9 mouse cellular contexts compared by ENCODE assay signal in genomic region chr7:127814241-127814921, GRCm38 (mm10). TPM values are rescaled to one million over a fixed set of nuclear protein-coding genes. Genes with fewer than 3 reads are reported as not detected.
DNase-seq lines count a peak whose midpoint lies in the region; ATAC-seq and TF ChIP-seq lines count a peak whose summit lies in the region.
"Had no signal": no experiment of that assay in that cellular context is flagged by ENCODE, and none has a peak within 500 bp of the region (broad histone marks: within the 10 kb centered on the region; RNA-seq: fewer than 3 reads in every experiment).

No protein-coding gene starts in this region.

- no peaks in the 10 kb centered on the region for H3K36me3 ChIP-seq in stomach, embryonic 15.5 days
- H3K36me3 ChIP-seq in stomach, postnatal 0 days (ENCODE audit: control insufficient read depth, insufficient read depth, low read length), result no peaks in the 10 kb centered on the region
- H3K36me3 ChIP-seq in forebrain, postnatal 0 days (ENCODE audit: insufficient read depth), result peaks cover 50% of the 10 kb centered on the region
- no peaks in the 10 kb centered on the region for H3K36me3 ChIP-seq in hindbrain, embryonic 11.5 days (ENCODE audit: control insufficient read depth, insufficient read depth, low read length)

- peak overlapping the region; percentile 13; the same call in 1 of the 2 replicates for H3K27ac ChIP-seq in stomach, embryonic 15.5 days
- H3K27ac ChIP-seq in stomach, postnatal 0 days (replicated peaks), result no peak overlapping the region
- H3K27ac ChIP-seq in forebrain, postnatal 0 days (ENCODE audit: low read depth, low read length), result peak overlapping the region; percentile 45
- H3K27ac ChIP-seq in left cerebral cortex, adult 2 months, result peak overlapping the region; percentile 86
- peak overlapping the region; percentile 84 for H3K27ac ChIP-seq in olfactory bulb, adult 2 months (ENCODE audit: insufficient read depth, low read depth, low read length)
- H3K27ac ChIP-seq in hindbrain, embryonic 11.5 days (ENCODE audit: low read depth, low read length), result no peak overlapping the region

- H3K4me1 ChIP-seq in stomach, embryonic 15.5 days, result 0 out of 2 replicates have a peak, but pooled peaks cover 4% of the 10 kb centered on the region
- no peaks in the 10 kb centered on the region for H3K4me1 ChIP-seq in stomach, postnatal 0 days (replicated peaks; ENCODE audit: control insufficient read depth, insufficient read depth)
- no peaks in the 10 kb centered on the region for H3K4me1 ChIP-seq in forebrain, postnatal 0 days (ENCODE audit: insufficient read depth)
- H3K4me1 ChIP-seq in olfactory bulb, adult 2 months (ENCODE audit: control insufficient read depth, insufficient read depth, low read length), result peaks cover 54% of the 10 kb centered on the region
- no peaks in the 10 kb centered on the region for H3K4me1 ChIP-seq in hindbrain, embryonic 11.5 days (replicated peaks; ENCODE audit: control insufficient read depth, insufficient read depth, low read length)

- WGBS in stomach, embryonic 15.5 days, result 79% methylated on average over 19 of the region's 19 CpGs
- WGBS in stomach, postnatal 0 days, result 70% methylated on average over 19 of the region's 19 CpGs
- 43% methylated on average over 19 of the region's 19 CpGs for WGBS in forebrain, postnatal 0 days
- WGBS in olfactory bulb, adult 2 months, result 17% methylated on average over 19 of the region's 19 CpGs
- 88% methylated on average over 19 of the region's 19 CpGs for WGBS in hindbrain, embryonic 11.5 days

- DNase-seq in stomach, postnatal 0 days (ENCODE audit: low spot score), result no peak
- peak; percentile 74 for DNase-seq in forebrain, postnatal 0 days
- peak; percentile 75 for DNase-seq in heart, postnatal 25 days (ENCODE audit: low spot score)
- DNase-seq in left cerebral cortex, adult 2 months (ENCODE audit: extremely low spot score in 1 of 2, low spot score in 2 of 2), result peak; percentile 65 to 73
- DNase-seq in hindbrain, embryonic 11.5 days (ENCODE audit: low spot score), result no peak
- no peak for DNase-seq in embryo, embryonic 10 days (ENCODE audit: low spot score)

- intact Hi-C loops in heart, postnatal 25 days (cut with DNase I), result loop anchor here (2.0 kb wide), 1 partner anchor 14 kb away; the partner anchor contains the start of gene Hsd3b7
- intact Hi-C loops in left cerebral cortex, adult 2 months (cut with DNase I), result no loop called here

- TF ChIP-seq EP300 in stomach, postnatal 0 days (optimal IDR thresholded peaks at IDR 0.05), result no peak

- H3K9ac ChIP-seq in stomach, embryonic 15.5 days, result no peak overlapping the region
- no peak overlapping the region for H3K9ac ChIP-seq in stomach, postnatal 0 days (ENCODE audit: low read length)
- H3K9ac ChIP-seq in forebrain, postnatal 0 days, result no peak overlapping the region
- H3K9ac ChIP-seq in hindbrain, embryonic 11.5 days (ENCODE audit: low read depth, low read length), result no peak overlapping the region

- H3K4me2 ChIP-seq in stomach, embryonic 15.5 days, result no peak overlapping the region
- no peak overlapping the region for H3K4me2 ChIP-seq in stomach, postnatal 0 days (replicated peaks; ENCODE audit: low read depth)
- H3K4me2 ChIP-seq in forebrain, postnatal 0 days (ENCODE audit: low read depth), result no peak overlapping the region
- H3K4me2 ChIP-seq in hindbrain, embryonic 11.5 days (replicated peaks; ENCODE audit: low read depth, low read length), result no peak overlapping the region

- no peak overlapping the region for H3K4me3 ChIP-seq in stomach, embryonic 15.5 days (replicated peaks)
- H3K4me3 ChIP-seq in stomach, postnatal 0 days (ENCODE audit: low read depth, low read length), result no peak overlapping the region
- no peak overlapping the region for H3K4me3 ChIP-seq in forebrain, postnatal 0 days (ENCODE audit: low read depth, low read length)
- H3K4me3 ChIP-seq in left cerebral cortex, adult 2 months, result no peak overlapping the region
- H3K4me3 ChIP-seq in olfactory bulb, adult 2 months (ENCODE audit: insufficient read depth, low read depth, low read length), result no peak overlapping the region
- H3K4me3 ChIP-seq in hindbrain, embryonic 11.5 days (ENCODE audit: low read depth, low read length), result no peak overlapping the region

- ATAC-seq in stomach, embryonic 15.5 days (ENCODE audit: insufficient read depth, low FRiP score, low read depth), result no peak
- ATAC-seq in stomach, postnatal 0 days (ENCODE audit: low FRiP score, low TSS enrichment), result no peak
- peak; percentile 66 for ATAC-seq in forebrain, postnatal 0 days
- no peak for ATAC-seq in hindbrain, embryonic 11.5 days (ENCODE audit: low FRiP score)

- no peaks in the 10 kb centered on the region for H3K9me3 ChIP-seq in stomach, embryonic 15.5 days
- no peaks in the 10 kb centered on the region for H3K9me3 ChIP-seq in stomach, postnatal 0 days (ENCODE audit: control insufficient read depth, low read length)
- H3K9me3 ChIP-seq in forebrain, postnatal 0 days (ENCODE audit: low read length), result no peaks in the 10 kb centered on the region
- no peaks in the 10 kb centered on the region for H3K9me3 ChIP-seq in hindbrain, embryonic 11.5 days (ENCODE audit: control insufficient read depth, low read length)

- no peak for TF ChIP-seq POLR2A in olfactory bulb, adult 2 months (IDR thresholded peaks at IDR 0.05; ENCODE audit: insufficient read depth, low read depth, low read length)

- TF ChIP-seq CTCF in stomach, postnatal 0 days (IDR thresholded peaks at IDR 0.05; ENCODE audit: low read depth), result no peak
- TF ChIP-seq CTCF in forebrain, postnatal 0 days (IDR thresholded peaks at IDR 0.05; ENCODE audit: low read depth), result no peak
- TF ChIP-seq CTCF in left cerebral cortex, adult 2 months (IDR thresholded peaks at IDR 0.05), result no peak
- no peak for TF ChIP-seq CTCF in olfactory bulb, adult 2 months (IDR thresholded peaks at IDR 0.05; ENCODE audit: insufficient read depth, low read depth, low read length)

- no peaks in the 10 kb centered on the region for H3K27me3 ChIP-seq in stomach, embryonic 15.5 days (replicated peaks)
- no peaks in the 10 kb centered on the region for H3K27me3 ChIP-seq in stomach, postnatal 0 days (ENCODE audit: control insufficient read depth, insufficient read depth, low read length)
- H3K27me3 ChIP-seq in forebrain, postnatal 0 days (ENCODE audit: insufficient read depth, low read length), result no peaks in the 10 kb centered on the region
- no peaks in the 10 kb centered on the region for H3K27me3 ChIP-seq in hindbrain, embryonic 11.5 days (ENCODE audit: control insufficient read depth, insufficient read depth, low read length)

RNA-seq across cellular contexts. Expression of gene Stx4a, which starts 9.7 kb away (rescaled TPM):
- polyA plus RNA-seq in stomach, embryonic 15.5 days (2015; fragmentation: Nextera tagmentation; extraction: Ambion mirVana), result 45.3 and 48.1 TPM in 2 replicates
- polyA plus RNA-seq in stomach, postnatal 0 days (2015; fragmentation: Nextera tagmentation; extraction: Ambion mirVana), result 28.4 and 28.8 TPM in 2 replicates
- total RNA-seq in forebrain, postnatal 0 days (2014; rRNA removed), result 7.5 and 9.2 TPM in 2 replicates
- polyA plus RNA-seq in forebrain, postnatal 0 days (2015; fragmentation: Nextera tagmentation; extraction: Ambion mirVana), result 18.8 and 20.4 TPM in 2 replicates
- 10 to 100 TPM; 61.4 to 68.7 TPM for total RNA-seq in heart, postnatal 25 days (2021)
- total RNA-seq in left cerebral cortex, adult 2 months (2021), result 10 to 100 TPM; 85.7 to 98.9 TPM
- not detected in 2 replicates for polyA plus RNA-seq in olfactory bulb, adult 2 months (2012; ENCODE audit: insufficient read depth, insufficient read length, low replicate concordance, missing spikeins)
- 11.6 and 15.0 TPM in 2 replicates for polyA plus RNA-seq in hindbrain, embryonic 11.5 days (2014; fragmentation: Nextera tagmentation; extraction: Ambion mirVana)

RNA-seq across cellular contexts. Expression of gene Stx1b, which starts 10.0 kb away (rescaled TPM):
- 3.2 and 3.4 TPM in 2 replicates for polyA plus RNA-seq in stomach, embryonic 15.5 days (2015; fragmentation: Nextera tagmentation; extraction: Ambion mirVana)
- 0.80 and 1.2 TPM in 2 replicates for polyA plus RNA-seq in stomach, postnatal 0 days (2015; fragmentation: Nextera tagmentation; extraction: Ambion mirVana)
- total RNA-seq in forebrain, postnatal 0 days (2014; rRNA removed), result 37.9 and 51.3 TPM in 2 replicates
- polyA plus RNA-seq in forebrain, postnatal 0 days (2015; fragmentation: Nextera tagmentation; extraction: Ambion mirVana), result 38.5 and 58.4 TPM in 2 replicates
- total RNA-seq in heart, postnatal 25 days (2021), result under 1 TPM; 0.39 to 0.42 TPM
- total RNA-seq in left cerebral cortex, adult 2 months (2021), result 100 to 1,000 TPM; 449 to 456 TPM
- 303 TPM in 1 of 2 replicates, not detected in the other for polyA plus RNA-seq in olfactory bulb, adult 2 months (2012; ENCODE audit: insufficient read depth, insufficient read length, low replicate concordance, missing spikeins)
- 9.1 and 10.1 TPM in 2 replicates for polyA plus RNA-seq in hindbrain, embryonic 11.5 days (2014; fragmentation: Nextera tagmentation; extraction: Ambion mirVana)

RNA-seq across cellular contexts. Expression of gene Hsd3b7, which starts 14.0 kb away (rescaled TPM):
- 27.4 and 31.8 TPM in 2 replicates for polyA plus RNA-seq in stomach, embryonic 15.5 days (2015; fragmentation: Nextera tagmentation; extraction: Ambion mirVana)
- polyA plus RNA-seq in stomach, postnatal 0 days (2015; fragmentation: Nextera tagmentation; extraction: Ambion mirVana), result 31.7 and 32.3 TPM in 2 replicates
- 7.1 and 8.4 TPM in 2 replicates for total RNA-seq in forebrain, postnatal 0 days (2014; rRNA removed)
- 8.4 and 8.7 TPM in 2 replicates for polyA plus RNA-seq in forebrain, postnatal 0 days (2015; fragmentation: Nextera tagmentation; extraction: Ambion mirVana)
- 10 to 100 TPM; 15.4 to 16.0 TPM for total RNA-seq in heart, postnatal 25 days (2021)
- total RNA-seq in left cerebral cortex, adult 2 months (2021), result 1 to 10 TPM; 4.2 to 4.5 TPM
- polyA plus RNA-seq in olfactory bulb, adult 2 months (2012; ENCODE audit: insufficient read depth, insufficient read length, low replicate concordance, missing spikeins), result not detected in 2 replicates
- 7.6 and 7.8 TPM in 2 replicates for polyA plus RNA-seq in hindbrain, embryonic 11.5 days (2014; fragmentation: Nextera tagmentation; extraction: Ambion mirVana)

RNA-seq across cellular contexts. Expression of gene Gm49388, which starts 29.0 kb away (rescaled TPM):
- polyA plus RNA-seq in stomach, embryonic 15.5 days (2015; fragmentation: Nextera tagmentation; extraction: Ambion mirVana), result not detected in 2 replicates
- not detected in 2 replicates for polyA plus RNA-seq in stomach, postnatal 0 days (2015; fragmentation: Nextera tagmentation; extraction: Ambion mirVana)
- total RNA-seq in forebrain, postnatal 0 days (2014; rRNA removed), result 0.05 TPM in 1 of 2 replicates, not detected in the other
- not detected in 2 replicates for polyA plus RNA-seq in forebrain, postnatal 0 days (2015; fragmentation: Nextera tagmentation; extraction: Ambion mirVana)
- 1 to 10 TPM; 2.0 to 3.6 TPM for total RNA-seq in heart, postnatal 25 days (2021)
- total RNA-seq in left cerebral cortex, adult 2 months (2021), result 1 to 10 TPM; 4.2 to 4.3 TPM
- not detected in 2 replicates for polyA plus RNA-seq in olfactory bulb, adult 2 months (2012; ENCODE audit: insufficient read depth, insufficient read length, low replicate concordance, missing spikeins)
- not detected in 2 replicates for polyA plus RNA-seq in hindbrain, embryonic 11.5 days (2014; fragmentation: Nextera tagmentation; extraction: Ambion mirVana)
- total RNA-seq: hematopoietic stem cell, adult 5-6 weeks had no signal

RNA-seq across cellular contexts. Expression of gene Setd1a, which starts 37.9 kb away (rescaled TPM):
- polyA plus RNA-seq in stomach, embryonic 15.5 days (2015; fragmentation: Nextera tagmentation; extraction: Ambion mirVana), result 21.1 and 25.0 TPM in 2 replicates
- polyA plus RNA-seq in stomach, postnatal 0 days (2015; fragmentation: Nextera tagmentation; extraction: Ambion mirVana), result 6.9 and 8.0 TPM in 2 replicates
- 18.2 and 20.7 TPM in 2 replicates for total RNA-seq in forebrain, postnatal 0 days (2014; rRNA removed)
- polyA plus RNA-seq in forebrain, postnatal 0 days (2015; fragmentation: Nextera tagmentation; extraction: Ambion mirVana), result 13.2 and 13.7 TPM in 2 replicates
- 10 to 100 TPM; 18.8 to 21.1 TPM for total RNA-seq in heart, postnatal 25 days (2021)
- total RNA-seq in left cerebral cortex, adult 2 months (2021), result 10 to 100 TPM; 48.8 to 55.2 TPM
- polyA plus RNA-seq in olfactory bulb, adult 2 months (2012; ENCODE audit: insufficient read depth, insufficient read length, low replicate concordance, missing spikeins), result 526 TPM in 1 of 2 replicates, not detected in the other
- polyA plus RNA-seq in hindbrain, embryonic 11.5 days (2014; fragmentation: Nextera tagmentation; extraction: Ambion mirVana), result 21.3 and 22.4 TPM in 2 replicates

Comparison
In these comparisons a context has a peak if more than half of its experiments do, and no peak if none do; other contexts are left out.
1. H3K27ac ChIP-seq: peak in stomach, embryonic 15.5 days (single experiment), forebrain, postnatal 0 days (single experiment), left cerebral cortex, adult 2 months (single experiment) and olfactory bulb, adult 2 months (single experiment); none in stomach, postnatal 0 days (single experiment) and hindbrain, embryonic 11.5 days (single experiment).
2. DNase-seq: peak in forebrain, postnatal 0 days (single experiment), heart, postnatal 25 days (single experiment) and left cerebral cortex, adult 2 months (2 of 2); none in stomach, postnatal 0 days (single experiment), hindbrain, embryonic 11.5 days (single experiment) and embryo, embryonic 10 days (single experiment).